Mouse (Mus musculus): ENCODE measurements around the gene Gng12. TPM values are rescaled to one million over a fixed set of nuclear protein-coding genes. Genes with fewer than 3 reads are reported as not detected.

Gng12 gene
- total and polyA plus RNA-seq, 2 experiments from 2014 or later: 27.8 to 52.0 TPM

DNA sequence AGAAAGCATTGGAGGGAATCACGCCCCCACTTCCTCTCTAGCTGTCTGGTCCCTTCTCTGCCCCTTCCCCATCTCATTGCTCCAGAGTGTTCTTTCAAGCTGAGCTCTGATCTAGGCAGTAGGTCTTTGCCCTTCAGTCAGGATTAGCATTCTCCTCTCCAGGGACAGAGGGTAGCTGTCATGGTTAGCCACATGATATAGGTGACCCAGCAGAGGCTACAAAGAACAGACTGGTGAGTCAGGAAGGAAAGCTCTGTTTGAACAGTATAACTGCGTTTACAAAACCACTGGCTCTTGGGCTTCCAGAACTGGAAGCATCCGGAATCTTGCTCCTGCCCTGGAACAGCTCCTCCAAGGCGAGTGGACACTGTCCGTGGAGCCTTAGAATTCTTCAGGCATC, 87.9 kb downstream of the Gng12 start:
- Histone ChIP-seq H3K4me1 (ENCODE audit: insufficient read depth) (no peaks in the 10 kb centered on the region), H3K4me2 (ENCODE audit: low read depth) (no peak overlapping the region), H3K9ac (no peak overlapping the region), H3K9me3 (ENCODE audit: low read length) (no peaks in the 10 kb centered on the region), H3K4me3 (ENCODE audit: low read depth, low read length) (no peak overlapping the region), H3K27me3 (ENCODE audit: insufficient read depth, low read length) (no peaks in the 10 kb centered on the region), H3K36me3 (ENCODE audit: insufficient read depth) (no peaks in the 10 kb centered on the region), H3K27ac (ENCODE audit: low read depth, low read length) (no peak overlapping the region)
- WGBS: 91% methylated on average over 5 of the region's 5 CpGs
- no peak for TF ChIP-seq CTCF (IDR thresholded peaks at IDR 0.05; ENCODE audit: low read depth)
- no peak for ATAC-seq
- no peak for DNase-seq

DNA sequence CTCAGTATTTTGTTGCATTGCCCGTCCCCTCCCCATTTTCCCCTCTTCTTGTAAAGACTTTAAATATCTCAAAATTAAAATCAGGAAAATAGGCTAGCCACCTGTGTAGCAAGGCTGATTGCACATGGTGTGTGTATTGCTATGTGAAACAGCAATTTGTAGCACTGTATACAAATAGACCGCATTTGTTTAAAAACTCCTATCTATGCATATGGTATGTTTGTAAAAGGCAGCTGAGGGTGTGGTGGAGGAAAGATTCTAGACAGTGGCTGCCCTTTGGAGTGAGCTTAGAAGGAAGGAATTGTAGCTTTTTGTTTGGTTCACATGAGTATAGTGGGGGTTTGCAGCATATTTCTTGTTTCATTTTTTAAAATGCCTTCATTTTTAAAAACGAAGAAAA, 88.5 kb downstream of the Gng12 start:
- no peak overlapping the region for H3K9ac ChIP-seq
- TF ChIP-seq CTCF (IDR thresholded peaks at IDR 0.05; ENCODE audit: low read depth): no peak
- WGBS: 92% methylated on average over 3 of the region's 3 CpGs
- H3K27me3 ChIP-seq (ENCODE audit: insufficient read depth, low read length): no peaks in the 10 kb centered on the region
- H3K36me3 ChIP-seq (ENCODE audit: insufficient read depth): no peaks in the 10 kb centered on the region
- H3K27ac ChIP-seq (ENCODE audit: low read depth, low read length): no peak overlapping the region
- DNase-seq (no peak), ATAC-seq (no peak)
- no peaks in the 10 kb centered on the region for H3K9me3 ChIP-seq (ENCODE audit: low read length)
- H3K4me3 ChIP-seq (ENCODE audit: low read depth, low read length): no peak overlapping the region
- H3K4me1 ChIP-seq (ENCODE audit: insufficient read depth): no peaks in the 10 kb centered on the region
- no peak overlapping the region for H3K4me2 ChIP-seq (ENCODE audit: low read depth)

DNA sequence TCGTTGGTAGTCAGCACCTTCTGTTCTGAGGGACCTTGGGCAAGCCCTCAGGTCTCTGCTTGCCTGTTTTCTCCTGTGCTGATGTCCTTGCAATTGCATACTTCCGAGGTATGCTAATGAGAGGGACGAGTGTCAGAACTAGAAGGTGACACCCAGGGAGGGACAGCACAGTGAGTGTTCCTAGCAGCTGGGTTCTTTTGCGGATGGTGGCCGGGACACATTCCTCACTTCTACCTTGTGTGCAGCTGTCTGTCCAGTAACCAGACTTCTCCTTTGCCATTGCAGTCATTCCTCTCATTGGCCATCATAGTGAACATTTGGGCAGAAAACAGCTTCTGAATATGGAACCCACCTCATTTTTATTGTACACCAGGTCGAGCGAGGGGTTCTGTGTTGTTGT, 89.3 kb downstream of the Gng12 start:
- TF ChIP-seq CTCF (IDR thresholded peaks at IDR 0.05; ENCODE audit: low read depth): no peak
- H3K9me3 ChIP-seq (ENCODE audit: low read length): no peaks in the 10 kb centered on the region
- H3K9ac ChIP-seq: no peak overlapping the region
- no peak overlapping the region for H3K27ac ChIP-seq (ENCODE audit: low read depth, low read length)
- H3K4me3 ChIP-seq (ENCODE audit: low read depth, low read length): no peak overlapping the region
- no peak for DNase-seq
- H3K4me1 ChIP-seq (ENCODE audit: insufficient read depth): no peaks in the 10 kb centered on the region
- no peak for ATAC-seq
- 74% methylated on average over 7 of the region's 7 CpGs for WGBS
- H3K27me3 ChIP-seq (ENCODE audit: insufficient read depth, low read length): no peaks in the 10 kb centered on the region
- H3K36me3 ChIP-seq (ENCODE audit: insufficient read depth): no peaks in the 10 kb centered on the region
- H3K4me2 ChIP-seq (ENCODE audit: low read depth): no peak overlapping the region

GRCm38 (mm10) chr6:66986063-66986462, 89.9 kb downstream of the Gng12 start:
- Histone ChIP-seq H3K4me2 (ENCODE audit: low read depth) (no peak overlapping the region), H3K27ac (ENCODE audit: low read depth, low read length) (no peak overlapping the region), H3K4me3 (ENCODE audit: low read depth, low read length) (no peak overlapping the region), H3K36me3 (ENCODE audit: insufficient read depth) (no peaks in the 10 kb centered on the region), H3K4me1 (ENCODE audit: insufficient read depth) (no peaks in the 10 kb centered on the region), H3K27me3 (ENCODE audit: insufficient read depth, low read length) (no peaks in the 10 kb centered on the region), H3K9ac (no peak overlapping the region), H3K9me3 (ENCODE audit: low read length) (no peaks in the 10 kb centered on the region)
- DNase-seq: no peak
- no peak for TF ChIP-seq CTCF (IDR thresholded peaks at IDR 0.05; ENCODE audit: low read depth)
- no peak for ATAC-seq
- 86% methylated on average over 12 of the region's 12 CpGs for WGBS

GRCm38 (mm10) chr6:66987643-66988042, 91.4 kb downstream of the Gng12 start:
- no peak overlapping the region for H3K4me3 ChIP-seq (ENCODE audit: low read depth, low read length)
- no peaks in the 10 kb centered on the region for H3K27me3 ChIP-seq (ENCODE audit: insufficient read depth, low read length)
- no peaks in the 10 kb centered on the region for H3K36me3 ChIP-seq (ENCODE audit: insufficient read depth)
- H3K9ac ChIP-seq: no peak overlapping the region
- TF ChIP-seq CTCF (IDR thresholded peaks at IDR 0.05; ENCODE audit: low read depth): no peak
- ATAC-seq (no peak), DNase-seq (no peak)
- WGBS: 84% methylated on average over 3 of the region's 3 CpGs
- H3K4me1 ChIP-seq (ENCODE audit: insufficient read depth): no peaks in the 10 kb centered on the region
- H3K4me2 ChIP-seq (ENCODE audit: low read depth): no peak overlapping the region
- no peaks in the 10 kb centered on the region for H3K9me3 ChIP-seq (ENCODE audit: low read length)
- no peak overlapping the region for H3K27ac ChIP-seq (ENCODE audit: low read depth, low read length)

DNA sequence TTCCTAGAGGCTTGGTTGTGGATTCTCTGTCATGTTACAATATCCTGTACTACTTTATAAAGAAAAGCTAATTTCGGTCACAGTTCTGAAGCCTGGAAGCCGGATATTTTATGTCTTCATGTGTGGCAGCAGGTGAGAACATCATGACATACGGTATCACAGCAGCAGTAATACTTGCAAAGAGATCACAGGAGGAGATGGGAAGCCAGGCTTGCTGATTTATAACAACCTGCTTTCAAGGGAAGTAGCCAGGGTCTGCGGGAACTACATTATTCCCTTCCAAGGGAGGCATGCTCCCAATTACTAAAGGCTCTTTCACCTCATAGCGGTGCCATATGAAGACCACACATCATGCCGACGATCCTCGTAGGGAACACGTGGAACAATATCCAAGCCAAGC, 92.2 kb downstream of the Gng12 start:
- DNase-seq: no peak
- H3K9ac ChIP-seq: no peak overlapping the region
- no peak for TF ChIP-seq CTCF (IDR thresholded peaks at IDR 0.05; ENCODE audit: low read depth)
- no peaks in the 10 kb centered on the region for H3K27me3 ChIP-seq (ENCODE audit: insufficient read depth, low read length)
- no peak for ATAC-seq
- H3K27ac ChIP-seq (ENCODE audit: low read depth, low read length): no peak overlapping the region
- no peak overlapping the region for H3K4me3 ChIP-seq (ENCODE audit: low read depth, low read length)
- H3K4me1 ChIP-seq (ENCODE audit: insufficient read depth): no peaks in the 10 kb centered on the region
- H3K9me3 ChIP-seq (ENCODE audit: low read length): no peaks in the 10 kb centered on the region
- no peaks in the 10 kb centered on the region for H3K36me3 ChIP-seq (ENCODE audit: insufficient read depth)
- H3K4me2 ChIP-seq (ENCODE audit: low read depth): no peak overlapping the region
- 65% methylated on average over 9 of the region's 9 CpGs for WGBS

DNA sequence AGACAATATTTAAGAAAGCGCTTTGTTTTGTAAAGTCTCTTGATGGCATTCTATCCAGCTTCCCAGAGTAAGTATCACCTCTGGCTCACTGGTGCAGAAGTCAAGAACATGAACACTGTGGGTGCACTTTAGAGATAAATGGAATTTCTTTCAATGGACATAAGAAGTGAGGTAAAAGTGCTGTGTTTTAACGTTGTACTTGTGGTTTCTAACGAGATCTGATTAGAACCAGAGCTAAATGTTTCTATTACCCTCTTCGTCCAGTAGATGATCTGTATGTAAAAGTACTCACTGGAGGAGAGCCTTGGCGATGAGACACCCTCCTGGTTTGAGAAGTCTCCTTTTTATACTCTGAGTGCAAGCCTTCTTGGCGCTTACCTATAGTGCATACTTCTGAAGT, 92.8 kb downstream of the Gng12 start:
- Histone ChIP-seq H3K4me2 (ENCODE audit: low read depth) (no peak overlapping the region), H3K27ac (ENCODE audit: low read depth, low read length) (no peak overlapping the region), H3K4me1 (ENCODE audit: insufficient read depth) (no peaks in the 10 kb centered on the region), H3K4me3 (ENCODE audit: low read depth, low read length) (no peak overlapping the region), H3K36me3 (ENCODE audit: insufficient read depth) (no peaks in the 10 kb centered on the region), H3K27me3 (ENCODE audit: insufficient read depth, low read length) (no peaks in the 10 kb centered on the region), H3K9me3 (ENCODE audit: low read length) (no peaks in the 10 kb centered on the region), H3K9ac (no peak overlapping the region)
- 83% methylated on average over 6 of the region's 6 CpGs for WGBS
- DNase-seq (no peak), ATAC-seq (no peak)
- no peak for TF ChIP-seq CTCF (IDR thresholded peaks at IDR 0.05; ENCODE audit: low read depth)

DNA sequence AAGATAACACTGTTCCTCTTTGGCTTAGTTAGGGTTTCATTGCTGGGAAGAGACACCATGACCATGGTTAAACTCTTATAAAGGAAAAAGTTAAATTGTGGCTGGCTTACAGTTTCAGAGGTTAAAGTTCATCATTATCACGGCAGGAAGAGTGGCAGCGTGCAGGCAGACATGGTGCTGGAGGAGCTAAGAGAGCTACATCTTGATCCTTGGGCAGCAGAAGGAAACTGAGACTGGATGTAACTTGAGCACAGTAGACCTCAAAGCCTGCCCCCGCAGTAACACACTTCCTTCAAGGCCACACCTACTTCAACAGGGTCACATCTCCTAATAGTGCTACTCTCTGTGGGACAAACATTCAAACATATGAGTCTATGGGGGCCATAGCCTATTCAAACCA, 93.3 kb downstream of the Gng12 start:
- no peak overlapping the region for H3K27ac ChIP-seq (ENCODE audit: low read depth, low read length)
- no peaks in the 10 kb centered on the region for H3K36me3 ChIP-seq (ENCODE audit: insufficient read depth)
- no peak overlapping the region for H3K4me3 ChIP-seq (ENCODE audit: low read depth, low read length)
- no peak overlapping the region for H3K4me2 ChIP-seq (ENCODE audit: low read depth)
- no peaks in the 10 kb centered on the region for H3K27me3 ChIP-seq (ENCODE audit: insufficient read depth, low read length)
- no peaks in the 10 kb centered on the region for H3K9me3 ChIP-seq (ENCODE audit: low read length)
- DNase-seq (no peak), ATAC-seq (no peak)
- no peak overlapping the region for H3K9ac ChIP-seq
- WGBS: 92% methylated on average over 3 of the region's 3 CpGs
- TF ChIP-seq CTCF (IDR thresholded peaks at IDR 0.05; ENCODE audit: low read depth): no peak
- no peaks in the 10 kb centered on the region for H3K4me1 ChIP-seq (ENCODE audit: insufficient read depth)
